Mouse (Mus musculus): ENCODE results near the gene Pcyox1. TPM values are rescaled to one million over a fixed set of nuclear protein-coding genes. Genes with fewer than 3 reads are reported as not detected.
"Not testable (repeated sequence)": the region's sequence is repeated elsewhere in the genome, so short reads cannot be mapped to it uniquely, and the experiment has no call there.

The Pcyox1 gene
- total RNA-seq, 2 experiments from 2014 or later: 111 to 113 TPM

- DNase-seq (ENCODE audit: low spot score in 2 of 2): no peak
Observed at GRCm38 (mm10) chr6:86398986-86399385, 2.0 kb upstream of the Pcyox1 start.

- no peak for DNase-seq (ENCODE audit: low spot score in 2 of 2)
Observed at GRCm38 (mm10) chr6:86397257-86397980, 465 bp upstream of the Pcyox1 start.

- DNase-seq (ENCODE audit: low spot score in 2 of 2): no peak
Observed at GRCm38 (mm10) chr6:86395969-86396368, 985 bp downstream of the Pcyox1 start.

- DNase-seq (ENCODE audit: low spot score in 2 of 2): no peak
Observed at GRCm38 (mm10) chr6:86395021-86395420, 1.9 kb downstream of the Pcyox1 start.

GRCm38 (mm10) chr6:86394078-86394720 lies 2.8 kb downstream of the Pcyox1 start:
- DNase-seq (ENCODE audit: low spot score in 2 of 2): no peak

- no peak for DNase-seq (ENCODE audit: low spot score in 2 of 2)
Observed at GRCm38 (mm10) chr6:86393187-86393586, 3.8 kb downstream of the Pcyox1 start.

- no peak for DNase-seq (ENCODE audit: low spot score in 2 of 2)
Observed at GRCm38 (mm10) chr6:86391326-86391725, 5.6 kb downstream of the Pcyox1 start.

GRCm38 (mm10) chr6:86388461-86388860 lies 8.5 kb downstream of the Pcyox1 start:
- no peak for DNase-seq (ENCODE audit: low spot score in 2 of 2)

- no peak for DNase-seq (ENCODE audit: low spot score in 2 of 2)
Observed at GRCm38 (mm10) chr6:86387313-86387712, 9.6 kb downstream of the Pcyox1 start.

GRCm38 (mm10) chr6:86385362-86386104 lies 11.4 kb downstream of the Pcyox1 start:
- DNase-seq (ENCODE audit: low spot score in 2 of 2): no peak

GRCm38 (mm10) chr6:86384692-86385091 lies 12.3 kb downstream of the Pcyox1 start:
- no peak for DNase-seq (ENCODE audit: low spot score in 2 of 2)

GRCm38 (mm10) chr6:86383370-86383769 lies 13.6 kb downstream of the Pcyox1 start:
- no peak for DNase-seq (ENCODE audit: low spot score in 2 of 2)

GRCm38 (mm10) chr6:86382551-86382950 lies 14.4 kb downstream of the Pcyox1 start:
- DNase-seq (ENCODE audit: low spot score in 2 of 2): no peak

- DNase-seq (ENCODE audit: low spot score in 2 of 2): not testable (repeated sequence)
Observed at GRCm38 (mm10) chr6:86380112-86380511, 16.8 kb downstream of the Pcyox1 start.

GRCm38 (mm10) chr6:86378341-86378740 lies 18.6 kb downstream of the Pcyox1 start:
- no peak for DNase-seq (ENCODE audit: low spot score in 2 of 2)

- no peak for DNase-seq (ENCODE audit: low spot score in 2 of 2)
Observed at GRCm38 (mm10) chr6:86373556-86373955, 23.4 kb downstream of the Pcyox1 start.

- DNase-seq (ENCODE audit: low spot score in 2 of 2): no peak
Observed at GRCm38 (mm10) chr6:86371950-86372516, 24.9 kb downstream of the Pcyox1 start.

GRCm38 (mm10) chr6:86371340-86371911 lies 25.5 kb downstream of the Pcyox1 start:
- DNase-seq (ENCODE audit: low spot score in 2 of 2): peak; percentile 95 to 99

GRCm38 (mm10) chr6:86370764-86371339 lies 26.1 kb downstream of the Pcyox1 start, which contains the start of gene Snrpg:
Gene Snrpg (plus strand): TSS chr6:86371304.
- no peak for DNase-seq (ENCODE audit: low spot score in 2 of 2)

- no peak for DNase-seq (ENCODE audit: low spot score in 2 of 2)
Observed at GRCm38 (mm10) chr6:86370093-86370713, 26.8 kb downstream of the Pcyox1 start.

Data from layer of hippocampus, adult 18-20 months (tissue).